Mouse (Mus musculus) naive thymus-derived CD4-positive, alpha-beta T cell, adult 2 months (primary cell): ENCODE results near the gene Ntf5.

Experiments
- DNase-seq: peaks from one replicate; pipeline ENCODE4 v3.0.0-alpha.2; 2011; ENCODE audit warnings: low read depth

Gene Ntf5

GRCm38 (mm10) chr7:45435038-45435437 is 21.5 kb downstream of the Ntf5 start:
- peak; percentile 40 for DNase-seq

GRCm38 (mm10) chr7:45436444-45436843 is 22.9 kb downstream of the Ntf5 start:
- DNase-seq = no peak

- no peak for DNase-seq
Observed at GRCm38 (mm10) chr7:45437046-45437445, 23.6 kb downstream of the Ntf5 start.

- DNase-seq = no peak
Observed at GRCm38 (mm10) chr7:45437521-45438276, 24.2 kb downstream of the Ntf5 start, which contains the start of gene Ruvbl2. Gene Ruvbl2 (minus strand): TSS chr7:45438096.

- DNase-seq = no peak
Observed at GRCm38 (mm10) chr7:45443526-45444420, 30.3 kb downstream of the Ntf5 start.

GRCm38 (mm10) chr7:45446589-45446988 is 33.1 kb downstream of the Ntf5 start:
- no peak for DNase-seq

GRCm38 (mm10) chr7:45447325-45447990 is 34.0 kb downstream of the Ntf5 start:
- DNase-seq = peak; percentile 72

GRCm38 (mm10) chr7:45449974-45450373 is 36.5 kb downstream of the Ntf5 start:
- no peak for DNase-seq

- DNase-seq = peak; percentile 91
Observed at GRCm38 (mm10) chr7:45451344-45451982, 38.0 kb downstream of the Ntf5 start.

- DNase-seq = no peak
Observed at GRCm38 (mm10) chr7:45454971-45455370, 41.5 kb downstream of the Ntf5 start.

GRCm38 (mm10) chr7:45455932-45456696 is 42.6 kb downstream of the Ntf5 start:
- no peak for DNase-seq

GRCm38 (mm10) chr7:45456721-45457203 is 43.3 kb downstream of the Ntf5 start:
- no peak for DNase-seq

GRCm38 (mm10) chr7:45457204-45458060 is 43.9 kb downstream of the Ntf5 start:
- peak; percentile 51 for DNase-seq

GRCm38 (mm10) chr7:45458748-45459563 is 45.5 kb downstream of the Ntf5 start:
- DNase-seq = peak; percentile 91

GRCm38 (mm10) chr7:45459564-45460140 is 46.2 kb downstream of the Ntf5 start, which contains the start of gene Ftl1:
Gene Ftl1 (minus strand): TSS chr7:45459884.
- peak; percentile 96 for DNase-seq

GRCm38 (mm10) chr7:45460377-45460776 is 46.9 kb downstream of the Ntf5 start:
- no peak for DNase-seq

- no peak for DNase-seq
Observed at GRCm38 (mm10) chr7:45460860-45461314, 47.4 kb downstream of the Ntf5 start.

GRCm38 (mm10) chr7:45461326-45461725 is 47.8 kb downstream of the Ntf5 start:
- DNase-seq = no peak

- DNase-seq = no peak
Observed at GRCm38 (mm10) chr7:45461781-45462180, 48.3 kb downstream of the Ntf5 start.
